Mouse (Mus musculus) embryonic fibroblast, embryonic 13.5 days (primary cell): ENCODE results near the gene Thap12. TPM values are rescaled to one million over a fixed set of nuclear protein-coding genes. Genes with fewer than 3 reads are reported as not detected.

Experiments used
- H3K27ac ChIP-seq: 2 replicates; pipeline ENCODE4 v1.5.1; 2012; ENCODE audit warnings: low read length, control low read depth, inconsistent platforms; ENCODE audit not compliant: insufficient read depth
- H3K4me1 ChIP-seq: 2 replicates; pipeline ENCODE4 v1.6.1; 2011; ENCODE audit warnings: low read length; ENCODE audit not compliant: control insufficient read depth, insufficient read depth
- H3K4me3 ChIP-seq: 2 replicates; pipeline ENCODE4 v1.5.1; 2011; ENCODE audit warnings: mild to moderate bottlenecking, control low read depth, low read length; ENCODE audit not compliant: insufficient read depth
- CTCF ChIP-seq: IDR thresholded peaks from 2 replicates; pipeline ENCODE4 v1.5.1; 2011; ENCODE audit warnings: mild to moderate bottlenecking, control low read depth, low read length, moderate library complexity, borderline replicate concordance; ENCODE audit not compliant: insufficient read depth
- POLR2A ChIP-seq: IDR thresholded peaks from 2 replicates; pipeline ENCODE4 v1.6.1; 2011; ENCODE audit warnings: low read depth, mild to moderate bottlenecking, control low read depth, low read length, moderate library complexity
- polyA plus RNA-seq: library from polyadenylated mRNA; stranded (reverse); fragments of >200 nt; gene quantifications from 2 replicates; pipeline ENCODE4 v1.2.4, GENCODE M21; 2011; ENCODE audit warnings: low read depth; ENCODE audit not compliant: missing spikeins, insufficient read length

The Thap12 gene
- polyA plus RNA-seq, 1 experiment, result 78.2 TPM

DNA sequence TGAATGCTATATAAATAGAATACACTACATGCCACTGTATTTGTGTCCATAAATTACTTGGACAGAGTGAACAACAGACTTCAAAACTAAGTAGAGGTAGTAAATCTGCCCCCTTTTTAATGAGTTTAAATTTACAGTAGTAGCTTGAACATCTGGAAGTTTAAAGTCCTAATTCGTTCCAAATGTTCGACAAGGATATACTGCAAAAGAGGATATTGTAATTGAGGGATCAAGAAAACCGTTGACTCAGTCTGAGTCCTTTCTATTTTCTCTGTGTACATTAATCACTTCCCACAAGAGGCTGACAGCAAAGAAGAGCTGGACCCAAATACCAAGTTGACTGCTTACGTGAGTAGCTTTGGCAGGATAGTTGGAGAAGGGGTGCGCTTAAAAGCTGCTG is 18.3 kb downstream of the Thap12 start:
- TF ChIP-seq POLR2A, result no peak
- TF ChIP-seq CTCF, result no peak
- no peak overlapping the region for H3K4me3 ChIP-seq
- peaks cover 9% of the 10 kb centered on the region for H3K4me1 ChIP-seq
- H3K27ac ChIP-seq, result 0 out of 2 replicates have a peak overlapping the region, but pooled peaks have one; percentile 43

DNA sequence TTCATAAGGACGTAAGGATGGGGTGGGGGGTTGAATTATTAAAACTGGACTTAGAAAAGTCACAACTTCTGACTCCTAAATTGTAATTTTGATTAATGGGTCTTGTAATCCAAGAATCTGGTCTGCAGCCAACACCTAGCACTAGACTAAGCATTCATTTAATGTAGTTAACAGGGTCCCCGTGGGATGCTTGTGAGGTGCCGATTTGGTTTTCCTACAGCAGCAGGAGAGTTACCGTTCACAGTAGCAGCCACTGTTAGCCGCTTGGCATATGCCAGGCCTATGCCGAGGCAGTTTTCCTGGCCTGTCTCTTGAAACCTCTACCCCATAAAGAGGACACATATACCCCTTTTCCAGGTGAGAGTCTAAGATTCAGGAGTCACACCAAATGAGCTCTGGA is 18.7 kb downstream of the Thap12 start:
- Histone ChIP-seq H3K27ac (0 out of 2 replicates have a peak overlapping the region, but pooled peaks have one; percentile 43), H3K4me3 (no peak overlapping the region), H3K4me1 (peaks cover 12% of the 10 kb centered on the region)
- TF ChIP-seq POLR2A, result no peak
- TF ChIP-seq CTCF, result no peak

DNA sequence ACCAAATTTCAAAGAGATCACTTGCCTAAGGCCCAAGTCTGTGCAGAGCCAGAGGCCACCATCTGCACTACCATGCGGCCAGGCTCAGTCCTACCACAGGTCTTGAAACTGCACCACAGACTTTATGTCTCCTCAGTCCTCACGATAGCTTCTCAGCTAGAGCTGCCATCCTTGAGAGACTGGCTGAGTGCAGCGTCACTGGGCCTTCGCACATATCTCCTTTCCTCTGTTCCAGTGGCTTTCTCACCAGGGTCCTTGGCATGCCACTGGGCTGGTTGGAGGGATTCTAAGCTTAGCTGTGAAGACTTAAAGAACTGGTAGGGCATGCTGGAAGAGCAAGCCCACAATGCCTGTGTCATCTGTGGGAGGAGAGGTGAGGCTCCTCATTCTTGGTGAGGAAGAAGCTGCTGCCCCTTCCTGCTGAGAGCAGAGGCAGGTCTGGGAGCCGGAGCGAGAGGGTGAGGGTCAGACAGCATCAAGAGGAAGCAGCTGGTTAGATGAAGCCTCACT is 22.8 kb downstream of the Thap12 start:
- no peak overlapping the region for H3K27ac ChIP-seq
- TF ChIP-seq CTCF (no peak), POLR2A (no peak)
- peaks cover 24% of the 10 kb centered on the region for H3K4me1 ChIP-seq
- H3K4me3 ChIP-seq, result no peak overlapping the region

DNA sequence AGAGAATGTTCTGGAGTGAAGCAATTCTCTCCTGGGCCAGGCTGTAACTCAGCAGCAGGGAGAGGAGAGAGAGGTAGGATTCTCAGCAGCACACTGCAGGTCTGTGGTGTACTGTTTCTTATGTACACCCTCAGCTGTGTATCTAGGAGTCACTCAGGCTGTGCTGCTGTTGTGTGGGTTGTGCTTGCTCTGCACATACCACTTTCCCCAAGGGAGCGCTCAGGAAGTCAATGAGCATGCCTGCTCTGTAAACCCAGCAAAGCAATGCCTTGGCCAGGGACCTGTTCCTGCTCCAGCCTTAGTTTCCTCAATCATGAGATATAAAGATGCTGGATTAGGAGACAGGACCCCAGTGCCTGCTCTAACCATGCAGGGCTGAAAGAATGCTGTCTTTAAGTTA is 25.1 kb downstream of the Thap12 start:
- Histone ChIP-seq H3K27ac (no peak overlapping the region; the same call in 1 of the 2 replicates), H3K4me1 (peaks cover 16% of the 10 kb centered on the region; the same call in 1 of the 2 replicates), H3K4me3 (no peak overlapping the region)
- no peak for TF ChIP-seq POLR2A
- no peak for TF ChIP-seq CTCF

DNA sequence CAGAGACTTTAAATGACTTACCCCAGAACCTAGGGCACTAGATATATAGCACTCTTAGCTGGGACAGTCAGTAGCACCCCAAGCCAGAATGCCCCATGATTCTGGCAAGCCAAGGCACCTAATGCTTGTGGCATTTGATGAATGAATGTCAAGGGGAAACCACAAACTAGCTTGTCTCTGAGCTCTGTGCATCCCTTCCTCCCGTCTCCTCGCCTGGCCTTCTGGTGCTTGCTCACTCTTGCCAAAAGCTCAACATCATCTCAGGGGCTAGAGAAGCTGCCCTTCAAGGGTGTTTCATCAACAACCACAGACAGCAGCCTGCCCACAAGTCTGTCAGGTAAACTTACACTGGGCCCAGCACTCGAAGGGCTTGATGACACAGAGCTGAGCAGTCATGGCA is 25.6 kb downstream of the Thap12 start:
- Histone ChIP-seq H3K4me3 (no peak overlapping the region), H3K27ac (no peak overlapping the region), H3K4me1 (peaks cover 16% of the 10 kb centered on the region; the same call in 1 of the 2 replicates)
- no peak for TF ChIP-seq CTCF
- no peak for TF ChIP-seq POLR2A

DNA sequence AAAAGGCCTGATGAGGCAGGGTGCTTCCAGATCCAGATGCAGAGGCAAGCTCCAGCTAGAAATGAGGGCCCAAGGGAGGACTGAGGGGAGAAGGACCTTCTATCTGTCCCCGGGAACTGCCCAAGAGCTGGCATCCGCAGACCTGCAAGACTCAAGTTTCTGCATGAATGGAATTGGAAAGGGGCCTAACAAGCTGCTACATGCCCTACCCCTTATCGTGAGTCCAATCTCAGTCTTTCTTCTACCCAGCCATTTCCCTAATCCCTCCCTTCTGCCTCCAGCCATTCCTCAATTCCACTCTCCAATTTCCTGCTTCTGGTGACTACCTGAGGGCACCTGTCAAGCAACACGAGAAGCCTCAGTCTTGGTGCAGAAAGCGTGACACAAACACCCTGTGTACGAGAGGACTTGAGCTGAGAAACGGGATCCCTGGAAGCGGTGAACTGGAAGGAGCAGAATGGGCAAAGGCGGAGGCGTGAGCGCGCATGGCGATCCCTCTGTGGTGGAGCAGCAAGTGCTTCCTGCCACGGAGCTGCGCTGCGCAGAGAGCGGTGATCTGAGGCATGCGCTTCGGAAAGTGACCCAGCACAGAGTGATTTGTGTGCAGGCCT is 26.9 kb downstream of the Thap12 start:
- no peak for TF ChIP-seq CTCF
- H3K27ac ChIP-seq, result no peak overlapping the region
- no peak overlapping the region for H3K4me3 ChIP-seq
- peaks cover 16% of the 10 kb centered on the region; the same call in 1 of the 2 replicates for H3K4me1 ChIP-seq

DNA sequence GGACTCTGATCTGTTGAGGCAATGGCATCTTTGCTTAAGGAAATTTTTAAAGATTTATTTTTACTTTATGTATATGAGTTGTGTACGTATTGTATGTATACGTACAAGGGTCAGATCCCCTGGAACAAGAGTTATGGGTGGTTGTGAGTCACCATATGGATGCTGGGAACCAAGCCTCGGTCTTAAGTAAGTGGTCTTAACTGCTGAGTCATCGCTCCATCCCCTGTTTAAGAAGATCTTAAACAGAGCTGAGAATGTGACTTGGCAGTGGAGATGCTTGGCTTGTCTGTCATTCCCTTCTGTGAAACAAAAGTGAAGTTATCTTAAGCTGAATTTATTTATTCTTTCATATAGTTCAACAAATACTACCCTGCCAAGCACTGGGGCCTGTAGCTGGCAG is 31.1 kb downstream of the Thap12 start:
- Histone ChIP-seq H3K4me1 (peaks cover 10% of the 10 kb centered on the region), H3K4me3 (no peak overlapping the region), H3K27ac (no peak overlapping the region)
- TF ChIP-seq CTCF (no peak), POLR2A (no peak)

DNA sequence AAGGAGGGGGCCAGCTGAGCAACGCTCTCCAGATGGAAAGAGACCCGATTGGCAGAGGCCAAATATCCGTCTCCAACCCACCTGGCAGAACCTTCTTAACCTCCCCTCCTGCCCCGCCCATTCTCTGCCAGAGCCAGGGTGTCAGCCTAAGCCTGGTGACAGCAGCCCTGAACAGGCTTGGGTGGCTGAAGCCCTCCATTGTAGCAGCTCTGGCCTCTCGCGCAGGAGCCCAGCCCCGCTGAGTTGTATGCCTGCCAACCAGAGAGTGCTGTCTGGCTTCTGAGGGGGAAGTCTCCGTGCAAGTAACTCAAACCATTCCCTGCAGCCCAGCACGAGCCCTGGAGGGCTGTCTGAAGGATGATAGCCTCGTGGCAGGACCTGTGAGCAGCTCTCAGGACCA is 32.0 kb downstream of the Thap12 start:
- H3K4me1 ChIP-seq, result peaks cover 10% of the 10 kb centered on the region
- no peak overlapping the region for H3K27ac ChIP-seq
- no peak overlapping the region for H3K4me3 ChIP-seq
- TF ChIP-seq POLR2A (no peak), CTCF (no peak)

DNA sequence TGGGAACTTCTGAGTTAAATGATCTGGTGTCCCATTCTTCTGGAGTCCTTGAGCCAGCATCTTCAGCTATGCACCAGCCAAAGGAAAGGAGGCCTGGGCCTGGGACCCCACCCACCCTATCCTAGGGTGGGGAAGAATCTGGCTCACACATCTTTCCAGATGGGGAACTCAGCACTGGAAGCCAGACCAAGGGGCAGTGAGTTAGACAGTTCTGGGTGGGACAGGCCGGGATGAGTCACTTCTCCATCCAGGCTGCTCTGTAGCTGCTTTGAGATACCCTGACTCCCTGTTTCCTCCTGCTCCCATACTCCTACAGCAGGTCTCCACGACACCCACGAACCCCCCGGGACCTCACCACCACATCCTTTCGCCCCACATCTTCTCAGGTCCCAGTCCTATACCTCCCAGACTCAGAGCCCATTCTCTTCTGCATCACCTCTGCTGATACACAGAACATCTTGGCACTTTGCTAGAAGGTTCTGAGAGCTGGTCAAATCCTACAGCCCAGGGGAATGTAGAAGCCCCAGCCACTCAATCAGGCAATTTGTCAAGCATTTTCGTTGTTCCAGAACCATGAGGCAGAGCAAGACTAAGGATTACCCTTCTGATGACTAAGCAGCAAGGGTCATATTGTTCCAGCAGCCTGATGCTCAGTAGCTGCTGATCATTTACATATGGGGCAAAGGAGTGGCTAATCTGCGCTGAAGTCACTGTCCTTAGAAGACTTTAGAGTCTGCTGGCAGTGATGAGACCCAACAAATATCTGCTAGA is 34.1 kb downstream of the Thap12 start:
- H3K4me3 ChIP-seq, result no peak overlapping the region
- peaks cover 10% of the 10 kb centered on the region for H3K4me1 ChIP-seq
- peak overlapping the region; percentile 34; the same call in 1 of the 2 replicates for H3K27ac ChIP-seq
- TF ChIP-seq POLR2A (no peak), CTCF (no peak)

DNA sequence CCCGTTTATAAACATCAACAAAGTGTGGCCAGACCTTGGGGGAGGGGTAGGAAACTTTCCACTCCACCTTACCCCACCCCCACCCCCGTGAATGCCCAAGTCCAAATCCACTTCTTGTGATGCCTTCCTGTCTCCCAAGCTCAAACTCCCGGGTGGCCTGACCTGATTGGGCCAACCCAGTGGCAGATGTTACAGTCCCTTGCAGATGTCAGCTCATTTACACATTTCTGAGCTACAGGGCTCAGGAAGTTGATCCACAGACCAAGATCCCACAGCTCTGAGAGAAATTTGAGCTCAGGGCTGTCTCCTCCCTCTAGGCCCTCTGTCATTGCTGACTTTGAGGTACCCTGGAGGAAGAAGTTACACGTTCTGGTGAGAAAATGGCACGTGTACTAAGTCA is 37.5 kb downstream of the Thap12 start:
- TF ChIP-seq CTCF (no peak), POLR2A (no peak)
- Histone ChIP-seq H3K4me1 (peaks cover 7% of the 10 kb centered on the region), H3K4me3 (no peak overlapping the region), H3K27ac (no peak overlapping the region)

DNA sequence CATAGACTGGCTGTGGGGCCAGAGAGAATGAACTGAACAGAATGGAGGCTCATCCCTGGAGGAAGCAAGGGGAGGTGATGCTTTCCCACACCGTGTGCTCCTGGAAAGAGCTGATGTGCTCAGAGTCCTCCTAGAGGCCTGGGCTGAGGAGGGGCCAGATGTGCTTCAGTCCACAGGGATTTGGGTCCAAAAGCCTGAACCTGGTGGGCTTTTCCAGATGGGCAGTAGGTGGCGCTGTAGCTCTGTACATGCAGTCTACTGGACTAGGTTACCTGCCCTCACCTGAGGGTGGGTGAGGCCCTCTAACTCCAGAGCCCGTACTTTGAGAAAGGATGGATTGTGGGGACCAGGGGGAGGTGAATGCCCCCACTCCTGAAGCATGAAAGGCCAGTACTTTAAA is 40.4 kb downstream of the Thap12 start:
- H3K4me3 ChIP-seq, result no peak overlapping the region
- TF ChIP-seq CTCF (peak; percentile 70; the same call in 1 of the 2 replicates), POLR2A (no peak)
- H3K27ac ChIP-seq, result no peak overlapping the region
- no peaks in the 10 kb centered on the region for H3K4me1 ChIP-seq
